Mouse (Mus musculus): ENCODE measurements at regions not wholly inside any gene's neighbourhood (a gene's known extent, or its start where the extent isn't known, plus 50 kb on each side); places are given as distances from the start of the nearest gene placed in this dataset.

DNA sequence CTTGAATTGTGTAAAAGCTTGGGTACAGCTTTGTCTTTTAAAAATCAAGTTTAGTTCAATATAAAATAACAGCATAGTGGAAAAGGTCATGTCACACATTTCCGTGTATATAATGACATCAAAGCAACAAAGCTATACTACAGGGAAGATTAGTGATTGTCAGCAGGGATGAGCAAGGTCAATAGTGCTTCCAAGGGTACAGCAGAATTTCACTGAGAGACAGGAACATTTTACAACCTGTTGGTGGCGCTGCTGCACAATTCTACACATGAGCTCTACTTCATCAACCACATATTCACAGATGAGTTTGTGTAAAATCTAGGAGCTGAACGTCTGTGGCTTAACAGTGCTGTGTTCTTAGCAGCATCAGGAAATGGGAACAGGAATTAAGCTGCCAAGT lies 74.3 kb upstream of the A2m start:
- intact Hi-C loops (cut with DNase I): loop anchor here (2.0 to 10.0 kb wide), 2 partner anchors 50 to 214 kb away; no protein-coding TSS in a partner anchor

DNA sequence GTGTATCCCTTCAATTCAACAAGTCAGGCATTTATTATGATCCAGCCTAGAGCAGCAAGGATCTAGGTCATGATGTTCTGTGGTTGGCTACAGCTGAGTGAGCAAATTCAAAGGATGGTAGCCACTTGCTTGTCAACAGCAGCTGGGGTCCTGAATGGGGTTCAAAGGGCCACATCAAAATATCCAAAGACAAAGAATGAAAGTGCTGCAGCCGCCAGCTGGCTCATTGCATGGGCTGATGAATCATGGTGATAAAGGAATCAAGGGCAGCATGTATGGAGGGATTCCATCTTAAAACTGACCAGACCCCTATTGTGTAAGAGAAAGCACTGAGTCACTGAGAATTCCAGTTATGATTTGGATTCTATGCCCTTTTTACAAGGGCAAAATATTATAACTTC lies 74.8 kb upstream of the A2m start:
- intact Hi-C loops (cut with DNase I): loop anchor here (2.0 to 10.0 kb wide), 2 partner anchors 50 to 214 kb away; no protein-coding TSS in a partner anchor

DNA sequence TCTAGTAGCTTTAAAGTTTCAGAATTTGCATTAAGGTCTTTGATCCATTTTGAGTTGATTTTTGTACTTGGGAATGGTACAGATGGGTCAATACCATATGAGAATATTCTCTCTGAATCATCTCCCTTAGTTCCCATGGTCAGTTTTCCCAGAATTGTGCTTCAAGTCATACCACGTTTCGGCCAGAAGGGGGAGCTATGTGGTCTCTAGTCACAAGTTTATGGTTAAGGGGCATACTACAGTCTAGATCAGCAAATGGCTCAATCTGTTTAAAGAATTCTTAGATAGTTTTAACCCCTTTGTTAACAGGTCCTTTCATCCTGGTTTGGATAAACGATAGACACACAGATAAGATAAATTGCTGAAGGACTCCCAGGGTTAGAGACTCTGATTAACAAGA lies 78.7 kb upstream of the A2m start:
- intact Hi-C loops (cut with DNase I): loop anchor here (5.0 to 10.0 kb wide), 2 partner anchors 746 to 838 kb away; no protein-coding TSS in a partner anchor

DNA sequence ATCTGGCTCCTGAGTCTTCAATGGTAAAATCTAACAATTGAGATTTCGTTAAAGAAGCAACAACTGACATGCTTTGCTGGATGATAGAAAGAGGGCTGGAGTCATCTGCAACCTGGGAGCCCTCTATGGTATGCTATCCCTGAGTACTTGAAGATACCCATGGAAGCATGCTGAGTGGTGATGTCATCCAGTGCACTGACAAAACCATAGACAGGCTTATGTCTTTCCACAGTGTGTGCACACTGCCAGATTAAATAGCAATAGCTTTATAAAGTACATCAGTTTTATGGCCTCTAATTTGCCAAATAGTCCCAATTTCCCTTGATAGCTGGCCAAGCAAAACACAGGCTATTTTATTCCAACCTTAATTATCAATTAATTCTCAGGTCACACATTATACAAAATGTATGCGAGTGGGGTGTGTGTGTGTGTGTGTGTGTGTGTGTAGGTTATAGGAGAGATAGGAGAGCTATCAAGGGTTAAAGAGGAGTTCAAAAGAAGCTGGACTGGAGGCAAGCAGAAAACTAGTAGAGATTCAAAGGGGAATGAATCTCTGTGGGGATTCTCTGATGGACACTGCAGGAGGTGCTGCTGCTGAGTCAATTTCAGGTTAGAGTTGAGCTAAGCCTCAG lies 80.1 kb upstream of the Iqsec3 start:
- intact Hi-C loops (cut with DNase I): loop anchor here (10.0 kb wide), 1 partner anchor 841 kb away; no protein-coding TSS in a partner anchor

DNA sequence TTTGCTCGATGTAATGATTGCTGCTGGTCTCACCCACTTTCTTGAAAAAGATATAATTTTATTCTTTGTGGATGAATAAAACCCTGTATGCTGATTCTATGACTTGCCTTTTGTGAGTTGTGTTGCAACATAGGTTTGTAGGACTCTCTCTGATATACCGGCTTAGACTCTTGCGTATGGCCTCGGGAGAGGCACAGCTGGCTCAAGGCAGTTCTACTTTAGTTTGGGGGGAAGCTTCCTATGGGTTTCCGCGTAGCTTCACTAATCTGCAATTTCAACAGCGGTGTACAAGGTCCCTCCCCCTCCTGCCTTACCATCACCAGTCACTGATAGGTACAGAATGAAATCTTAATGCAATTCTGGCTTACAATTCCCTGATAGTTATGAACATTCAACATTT lies 60.0 kb upstream of the Iqsec3 start:
- intact Hi-C loops (cut with DNase I): loop anchor here (2.0 to 10.0 kb wide), 4 partner anchors 159 to 349 kb away; partner anchors contain the start of gene Pex26

DNA sequence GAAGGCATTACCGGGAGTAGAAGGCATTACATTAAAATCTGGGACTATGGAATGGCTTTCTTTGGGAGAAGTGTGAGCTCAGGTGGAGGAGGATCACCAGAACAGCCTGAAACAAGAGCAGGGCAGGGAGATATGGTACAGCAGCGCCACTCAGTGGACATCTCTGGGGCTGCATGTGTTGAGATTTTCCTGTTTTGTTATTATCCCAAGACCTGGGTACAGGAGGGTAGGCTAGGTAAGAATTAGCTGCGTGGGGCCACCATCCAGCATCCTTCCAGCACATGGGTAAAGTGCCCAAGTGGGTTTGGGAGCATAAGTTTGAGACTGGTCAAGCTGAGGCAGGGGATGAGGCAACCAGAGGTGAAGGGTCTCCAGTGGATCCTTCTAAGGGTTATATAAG lies 59.4 kb upstream of the Iqsec3 start:
- intact Hi-C loops (cut with DNase I): loop anchor here (2.0 to 10.0 kb wide), 4 partner anchors 158 to 348 kb away; partner anchors contain the start of gene Pex26

DNA sequence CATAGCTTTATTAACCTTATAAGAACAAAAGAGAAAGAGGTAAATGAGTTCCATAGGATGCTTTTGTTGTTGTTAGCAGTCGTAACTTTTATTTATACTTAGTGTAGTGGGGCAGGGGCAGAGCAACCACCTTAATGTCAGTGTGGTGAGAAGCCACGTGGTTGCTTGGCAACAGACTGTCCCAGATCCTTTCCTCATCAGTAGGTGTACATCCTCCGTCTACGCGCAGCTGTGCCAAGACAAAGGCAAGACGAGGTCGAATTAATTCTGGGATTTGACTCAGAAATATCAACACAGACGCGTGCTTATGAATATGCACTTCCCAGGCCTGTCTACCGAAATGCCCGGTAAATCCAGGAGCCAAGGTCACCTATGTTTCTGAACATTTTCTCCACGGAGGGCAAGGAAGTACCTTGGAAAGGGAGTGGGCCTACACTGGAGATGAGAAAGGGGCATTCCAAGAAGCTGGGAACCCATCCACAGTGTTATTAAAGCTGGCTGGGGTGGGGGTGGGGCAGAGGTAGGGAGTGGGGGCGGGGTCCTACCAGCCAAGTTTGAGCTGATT lies 58.4 kb upstream of the Iqsec3 start:
- intact Hi-C loops (cut with DNase I): loop anchor here (2.0 to 10.0 kb wide), 4 partner anchors 157 to 347 kb away; partner anchors contain the start of gene Pex26

DNA sequence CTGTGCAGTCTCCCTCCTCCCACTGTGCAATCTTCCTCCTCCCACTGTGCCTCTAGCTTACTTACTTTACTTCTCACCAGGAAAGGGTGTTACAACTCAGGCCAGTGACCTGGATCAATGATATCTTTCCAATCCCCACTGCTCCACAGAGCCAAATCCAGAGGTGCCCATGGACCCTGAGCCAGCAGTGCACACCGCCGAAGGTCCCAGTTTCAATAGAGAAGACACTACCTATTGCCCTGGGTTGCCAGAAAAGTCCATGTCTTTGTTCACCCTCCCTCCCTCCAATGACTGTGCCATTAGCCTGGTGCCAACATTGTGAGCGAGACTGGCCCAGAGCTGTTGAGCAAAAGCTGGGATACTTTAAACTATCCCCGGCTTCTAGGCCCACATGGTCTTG lies 53.8 kb upstream of the Iqsec3 start:
- intact Hi-C loops (cut with DNase I): no loop called here

DNA sequence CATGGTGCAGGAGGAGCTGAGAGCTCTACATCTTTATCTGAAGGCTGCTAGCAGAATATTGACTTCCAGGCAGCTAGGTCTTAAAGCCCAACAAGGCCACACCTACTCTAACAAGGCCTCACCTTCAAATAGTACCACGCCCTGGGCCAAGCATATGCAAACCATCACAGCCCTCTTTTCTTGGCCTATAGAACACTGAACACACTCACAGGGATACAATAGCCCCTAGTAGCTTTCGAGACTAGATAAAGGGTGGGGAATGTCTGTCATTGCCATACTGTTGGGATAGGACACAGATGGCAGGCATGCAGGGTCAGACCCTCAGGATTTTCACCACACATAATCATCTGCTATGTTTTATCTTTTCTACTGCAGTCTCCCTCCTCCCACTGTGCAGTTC lies 52.6 kb upstream of the Iqsec3 start:
- intact Hi-C loops (cut with DNase I): no loop called here

DNA sequence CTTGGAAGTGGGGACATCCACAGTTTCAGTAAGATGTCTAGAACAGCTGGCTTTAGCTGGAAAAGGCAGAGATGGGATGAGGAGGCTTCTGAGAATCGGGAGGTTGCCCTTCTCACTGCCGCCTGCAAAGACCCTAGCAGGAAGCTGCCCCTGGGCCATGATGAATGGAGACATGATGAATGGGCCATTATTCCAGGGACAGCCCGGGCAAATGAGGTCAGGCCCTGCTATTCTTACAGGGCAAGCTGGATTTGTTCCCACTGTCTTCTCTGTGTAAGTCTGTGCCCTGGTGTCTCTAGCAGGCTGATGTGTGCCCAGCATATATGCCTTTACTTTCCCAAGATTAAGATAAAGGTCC lies 51.1 kb upstream of the Iqsec3 start:
- intact Hi-C loops (cut with DNase I): no loop called here

DNA sequence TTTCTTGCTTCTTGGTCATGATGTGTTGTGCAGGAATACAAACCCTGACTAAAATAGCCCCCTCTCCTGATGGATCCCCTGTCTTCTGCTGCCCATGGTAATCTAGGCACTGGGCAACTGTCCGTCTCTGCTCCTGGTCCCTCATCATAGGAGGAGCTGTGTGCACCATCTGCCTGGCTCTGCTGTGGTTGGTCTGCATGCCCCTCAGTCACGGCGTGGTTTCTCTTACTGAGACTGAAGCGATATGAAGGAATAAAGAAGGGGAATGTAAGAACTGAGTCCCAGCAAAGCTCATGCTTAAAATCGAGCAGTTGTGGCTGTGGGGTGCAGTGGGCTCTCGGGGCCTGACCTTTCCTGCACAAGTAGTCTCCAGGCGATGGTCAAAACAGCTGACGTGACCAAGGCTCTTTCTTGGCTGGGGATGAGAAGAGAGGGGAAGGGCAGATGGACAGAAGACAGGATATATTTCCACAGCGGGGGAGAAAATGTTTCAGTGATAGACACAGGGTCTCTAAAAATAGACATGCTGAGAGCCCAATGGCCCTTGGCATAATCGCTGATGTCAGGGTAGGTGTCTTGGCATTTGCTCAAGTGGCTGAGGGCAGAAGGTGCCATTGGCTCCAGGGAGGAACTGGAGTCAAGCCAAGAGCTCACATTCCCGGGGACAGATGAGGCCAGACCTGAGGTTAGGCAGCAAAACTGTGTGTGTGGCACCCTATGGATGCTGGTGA lies 50.6 kb upstream of the Iqsec3 start:
- intact Hi-C loops (cut with DNase I): no loop called here
